Mouse (Mus musculus) intestine, embryonic 16.5 days (tissue): ENCODE measurements around the gene 1810009A15Rik. TPM values are rescaled to one million over a fixed set of nuclear protein-coding genes. Genes with fewer than 3 reads are reported as not detected.

Source experiments
- ATAC-seq: fragments of 200-750 bp; cut with Nextera tagmentation; 2 replicates; pipeline ENCODE4 v1.8.0; 2017; ENCODE audit warnings: moderate TSS enrichment, moderate library complexity
- H3K27ac ChIP-seq: fragments of 300-500 bp; sonication (generic); 2 replicates; pipeline ENCODE4 v1.5.1; 2014; ENCODE audit warnings: mild to moderate bottlenecking, low read length
- H3K27me3 ChIP-seq: fragments of 300-500 bp; sonication (generic); replicated peaks from 2 replicates; pipeline ENCODE4 v1.6.1; 2014; ENCODE audit warnings: low read length, control low read depth, mixed read lengths; ENCODE audit not compliant: control insufficient read depth, insufficient read depth
- H3K36me3 ChIP-seq: fragments of 300-500 bp; sonication (generic); 2 replicates; pipeline ENCODE4 v1.6.1; 2014; ENCODE audit warnings: low read length, control low read depth; ENCODE audit not compliant: control insufficient read depth, insufficient read depth
- H3K4me1 ChIP-seq: fragments of 300-500 bp; sonication (generic); 2 replicates; pipeline ENCODE4 v1.6.1; 2014; ENCODE audit warnings: low read length, control low read depth, mixed read lengths; ENCODE audit not compliant: control insufficient read depth, insufficient read depth
- H3K4me2 ChIP-seq: fragments of 300-500 bp; sonication (generic); 2 replicates; pipeline ENCODE4 v1.6.1; 2014; ENCODE audit warnings: low read depth, low read length, control low read depth
- H3K4me3 ChIP-seq: fragments of 300-500 bp; sonication (generic); 2 replicates; pipeline ENCODE4 v1.5.1; 2014; ENCODE audit warnings: mild to moderate bottlenecking, low read length
- H3K9ac ChIP-seq: fragments of 300-500 bp; sonication (generic); 2 replicates; pipeline ENCODE4 v1.6.1; 2014; ENCODE audit warnings: low read depth, low read length
- H3K9me3 ChIP-seq: fragments of 300-500 bp; sonication (generic); 2 replicates; pipeline ENCODE4 v1.6.1; 2016; ENCODE audit warnings: low read length, control low read depth; ENCODE audit not compliant: control insufficient read depth
- WGBS: fragments of 180-500 bp; shearing (Covaris S2); extraction: QIAGEN DNeasy Blood & Tissue Kit; methylation state at CpG from one replicate; pipeline ENCODE4 v1.1.7; 2014; 5-methylcytosine and 5-hydroxymethylcytosine counted together
- polyA plus RNA-seq: library from polyadenylated mRNA; unstranded; fragments of >200 nt; fragmentation: Nextera tagmentation; extraction: Ambion mirVana; gene quantifications from 2 replicates; pipeline ENCODE4 v1.2.1, GENCODE M21; 2015

The 1810009A15Rik gene
- polyA plus RNA-seq, 1 experiment from 2014 or later = 89.2 TPM

GRCm38 (mm10) chr19:8872266-8872840 is 16.3 kb upstream of the 1810009A15Rik start:
- 0 out of 2 replicates have a peak, but pooled peaks have one; percentile 3 for ATAC-seq
- H3K27me3 ChIP-seq = no peaks in the 10 kb centered on the region
- H3K27ac ChIP-seq = peak overlapping the region; percentile 89
- H3K36me3 ChIP-seq = peaks cover 7% of the 10 kb centered on the region
- peak overlapping the region; percentile 98 for H3K9ac ChIP-seq
- WGBS = 56% methylated on average over 10 of the region's 10 CpGs
- H3K9me3 ChIP-seq = no peaks in the 10 kb centered on the region
- peaks cover 10% of the 10 kb centered on the region for H3K4me1 ChIP-seq
- H3K4me3 ChIP-seq = peak overlapping the region; percentile 98
- peak overlapping the region; percentile 82 for H3K4me2 ChIP-seq

GRCm38 (mm10) chr19:8875031-8875430 is 13.6 kb upstream of the 1810009A15Rik start:
- no peak overlapping the region for H3K4me3 ChIP-seq
- H3K27me3 ChIP-seq = no peaks in the 10 kb centered on the region
- ATAC-seq = no peak
- H3K36me3 ChIP-seq = peaks cover 9% of the 10 kb centered on the region
- no peak overlapping the region for H3K4me2 ChIP-seq
- H3K9me3 ChIP-seq = no peaks in the 10 kb centered on the region
- 95% methylated on average over 7 of the region's 7 CpGs for WGBS
- no peak overlapping the region for H3K27ac ChIP-seq
- no peak overlapping the region for H3K9ac ChIP-seq
- H3K4me1 ChIP-seq = peaks cover 14% of the 10 kb centered on the region

GRCm38 (mm10) chr19:8880311-8881033 is 8.2 kb upstream of the 1810009A15Rik start, which contains the start of gene Uqcc3:
Gene Uqcc3 (minus strand): TSS chr19:8880923.
- H3K4me3 ChIP-seq = peak within 1 kb of the TSS; percentile 85
- H3K9ac ChIP-seq = peak within 1 kb of the TSS; percentile 89
- H3K4me2 ChIP-seq = peak within 1 kb of the TSS; percentile 85
- H3K27ac ChIP-seq = peak within 1 kb of the TSS; percentile 86
- WGBS = under 1% methylated on average over 42 of the region's 42 CpGs
- peaks cover 5% of the 10 kb centered on the region for H3K4me1 ChIP-seq
- no peaks in the 10 kb centered on the region for H3K27me3 ChIP-seq
- peak; percentile 98 for ATAC-seq
- H3K36me3 ChIP-seq = peaks cover 3% of the 10 kb centered on the region; the same call in 1 of the 2 replicates
- H3K9me3 ChIP-seq = no peaks in the 10 kb centered on the region

GRCm38 (mm10) chr19:8881034-8881392 is 7.6 kb upstream of the 1810009A15Rik start:
- 15% methylated on average over 3 of the region's 3 CpGs for WGBS
- Histone ChIP-seq H3K27me3 (no peaks in the 10 kb centered on the region), H3K4me2 (peak overlapping the region; percentile 85), H3K9me3 (no peaks in the 10 kb centered on the region), H3K4me1 (peaks cover 5% of the 10 kb centered on the region), H3K27ac (no peak overlapping the region), H3K36me3 (0 out of 2 replicates have a peak, but pooled peaks cover 2% of the 10 kb centered on the region), H3K9ac (peak overlapping the region; percentile 89), H3K4me3 (peak overlapping the region; percentile 85)
- ATAC-seq = 0 out of 2 replicates have a peak, but pooled peaks have one; percentile 2

GRCm38 (mm10) chr19:8883616-8884015 is 5.0 kb upstream of the 1810009A15Rik start, which contains the start of the genes Lbhd1 and Gm49403:
Gene Lbhd1 (plus strand): TSS chr19:8883732.
Gene Gm49403 (plus strand): TSS chr19:8883930.
- Histone ChIP-seq H3K27ac (no peak within 1 kb of the TSS), H3K9ac (no peak within 1 kb of the TSS), H3K9me3 (no peaks in the 10 kb centered on the region), H3K4me2 (no peak within 1 kb of the TSS), H3K36me3 (no peaks in the 10 kb centered on the region), H3K4me1 (peaks cover 10% of the 10 kb centered on the region), H3K4me3 (no peak within 1 kb of the TSS), H3K27me3 (no peaks in the 10 kb centered on the region)
- 84% methylated on average over 3 of the region's 3 CpGs for WGBS
- no peak for ATAC-seq

- H3K27ac ChIP-seq = peak overlapping the region; percentile 79; the same call in 1 of the 2 replicates
- peak overlapping the region; percentile 81; the same call in 1 of the 2 replicates for H3K9ac ChIP-seq
- H3K9me3 ChIP-seq = no peaks in the 10 kb centered on the region
- H3K4me2 ChIP-seq = no peak overlapping the region
- ATAC-seq = no peak
- H3K4me3 ChIP-seq = no peak overlapping the region; the same call in 1 of the 2 replicates
- peaks cover 4% of the 10 kb centered on the region for H3K36me3 ChIP-seq
- H3K27me3 ChIP-seq = no peaks in the 10 kb centered on the region
- WGBS = 53% methylated on average over 1 of the region's 1 CpGs
- H3K4me1 ChIP-seq = peaks cover 5% of the 10 kb centered on the region; the same call in 1 of the 2 replicates
These were observed 1.6 kb upstream of the 1810009A15Rik start for GRCm38 (mm10) chr19:8886916-8887584.

GRCm38 (mm10) chr19:8887585-8888463 is 829 bp upstream of the 1810009A15Rik start:
- H3K27me3 ChIP-seq = no peaks in the 10 kb centered on the region
- peaks cover 10% of the 10 kb centered on the region; the same call in 1 of the 2 replicates for H3K4me1 ChIP-seq
- H3K27ac ChIP-seq = peak overlapping the region; percentile 79
- peaks cover 4% of the 10 kb centered on the region for H3K36me3 ChIP-seq
- peak overlapping the region; percentile 81 for H3K9ac ChIP-seq
- ATAC-seq = no peak
- peak overlapping the region; percentile 70 for H3K4me3 ChIP-seq
- H3K4me2 ChIP-seq = peak overlapping the region; percentile 75
- 15% methylated on average over 19 of the region's 19 CpGs for WGBS
- H3K9me3 ChIP-seq = no peaks in the 10 kb centered on the region

- 3% methylated on average over 54 of the region's 54 CpGs for WGBS
- Histone ChIP-seq H3K9me3 (no peaks in the 10 kb centered on the region), H3K4me3 (peak within 1 kb of the TSS; percentile 95), H3K9ac (peak within 1 kb of the TSS; percentile 98), H3K36me3 (peaks cover 7% of the 10 kb centered on the region), H3K4me1 (peaks cover 19% of the 10 kb centered on the region), H3K4me2 (peak within 1 kb of the TSS; percentile 60), H3K27ac (peak within 1 kb of the TSS; percentile 89), H3K27me3 (no peaks in the 10 kb centered on the region)
- ATAC-seq = peak; percentile 49
These were observed 4.4 kb downstream of the 1810009A15Rik start, which contains the start of gene Ints5 for GRCm38 (mm10) chr19:8892829-8893766. Gene Ints5 (plus strand): TSS chr19:8893005.
